Mouse (Mus musculus) cerebellum, postnatal 25 days (tissue): Measurements from ENCODE around the gene Rpl14.
"Not testable (repeated sequence)": the region's sequence is repeated elsewhere in the genome, so short reads cannot be mapped to it uniquely, and the experiment has no call there.

Experiments
- DNase-seq, 2 experiments: peaks; one replicate each; pipeline ENCODE4 v3.0.0; 2021; ENCODE audit warnings: mixed read lengths in 2 of 2

Rpl14 gene

GRCm38 (mm10) chr9:120570741-120571592 lies at the start of gene Rpl14:
Gene Rpl14, plus strand, starts transcription at chr9:120571444.
- DNase-seq, result peak; percentile 99

DNA sequence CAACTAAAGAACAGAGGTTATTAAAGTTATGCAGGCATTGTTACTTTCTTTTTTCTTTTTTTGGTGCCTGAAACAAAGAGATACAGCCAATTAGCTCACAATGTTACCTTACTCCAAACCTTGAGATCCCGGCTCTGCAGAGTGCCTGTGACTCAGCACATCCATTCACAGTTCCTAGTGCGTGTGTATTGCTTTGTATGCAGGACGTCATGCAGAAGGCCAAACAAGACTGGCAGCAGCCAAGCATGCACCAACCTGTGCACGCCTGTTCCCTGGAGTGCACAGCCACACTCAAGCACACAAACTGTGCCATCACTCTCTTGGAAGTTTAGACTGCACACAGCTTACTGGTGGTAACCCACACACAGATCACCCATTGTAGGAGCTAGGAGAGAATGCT lies 44.0 kb upstream of the Rpl14 start:
- no peak for DNase-seq

DNA sequence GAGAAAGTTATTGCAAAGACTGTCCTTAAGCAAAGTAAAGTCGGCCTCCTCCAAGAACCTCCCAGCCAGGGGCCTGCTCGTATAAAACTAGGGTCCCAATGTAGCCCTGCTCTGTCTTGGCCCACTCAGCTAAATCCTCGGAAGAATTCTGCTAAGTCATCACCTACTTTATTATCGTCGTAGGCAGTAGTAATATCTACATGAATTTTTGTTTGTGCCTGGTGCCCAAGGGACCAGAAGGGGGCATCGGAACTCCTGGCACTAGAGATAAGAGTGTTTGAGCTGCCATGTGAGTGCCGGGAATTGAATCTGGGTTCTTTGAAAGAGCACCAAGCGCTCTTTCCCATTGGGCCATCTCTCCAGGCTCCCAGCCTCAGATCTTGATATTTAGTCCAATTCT lies 43.3 kb upstream of the Rpl14 start:
- no peak for DNase-seq

DNA sequence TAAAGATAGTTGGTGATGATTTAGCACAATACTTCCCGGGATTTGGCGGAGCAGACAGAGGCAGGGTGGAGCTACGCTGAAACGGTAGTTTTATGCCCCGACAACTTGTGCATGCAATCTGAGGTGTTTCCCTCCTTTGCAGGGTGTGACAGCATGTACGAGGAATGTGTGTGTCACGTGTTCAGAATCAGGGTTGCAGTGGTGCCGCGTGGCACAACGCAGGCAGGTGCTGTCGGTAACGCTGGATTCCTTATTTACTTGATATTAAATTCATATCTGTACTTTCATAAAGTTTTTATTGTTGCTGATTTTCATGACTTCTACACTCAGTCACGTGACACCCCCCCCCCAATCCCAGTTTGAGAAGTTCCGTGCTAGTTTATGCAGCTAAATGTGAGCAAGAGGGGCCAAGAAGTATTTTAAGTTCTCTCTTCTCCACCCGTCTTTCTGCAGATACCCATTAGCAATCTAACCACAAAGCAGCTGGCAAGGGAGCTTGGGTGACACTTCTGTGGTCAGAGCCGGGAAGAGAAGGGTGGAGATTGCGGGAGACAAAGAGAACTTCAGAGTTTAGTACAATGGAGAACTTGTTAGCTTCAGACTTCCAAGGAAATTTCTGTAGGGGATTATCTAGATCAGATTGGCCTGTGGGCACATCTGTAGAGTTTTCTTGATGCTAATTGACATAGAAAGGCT lies 42.3 kb upstream of the Rpl14 start:
- no peak for DNase-seq

GRCm38 (mm10) chr9:120530471-120530870 lies 40.8 kb upstream of the Rpl14 start:
- DNase-seq, result no peak

DNA sequence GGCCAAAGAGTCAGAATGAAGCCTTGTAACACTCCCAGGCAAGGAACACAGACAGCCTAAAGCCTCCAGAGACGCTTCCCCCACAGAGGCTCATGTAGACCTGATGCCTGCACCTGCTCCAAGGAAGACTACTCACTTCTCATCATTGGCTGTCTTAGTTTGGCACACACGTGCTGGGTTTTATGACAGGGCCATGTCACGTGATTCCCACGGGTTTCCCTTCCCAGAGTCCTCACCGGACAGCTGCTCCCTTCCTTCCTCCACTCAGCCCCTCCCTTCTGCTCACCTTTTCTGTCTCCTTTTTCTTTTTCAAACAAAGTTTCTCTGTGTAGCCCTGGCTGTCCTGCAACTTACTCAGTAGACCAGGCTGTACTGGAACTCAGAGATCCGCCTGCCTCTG lies 39.2 kb upstream of the Rpl14 start:
- no peak for DNase-seq

GRCm38 (mm10) chr9:120532691-120533090 lies 38.6 kb upstream of the Rpl14 start:
- no peak for DNase-seq

DNA sequence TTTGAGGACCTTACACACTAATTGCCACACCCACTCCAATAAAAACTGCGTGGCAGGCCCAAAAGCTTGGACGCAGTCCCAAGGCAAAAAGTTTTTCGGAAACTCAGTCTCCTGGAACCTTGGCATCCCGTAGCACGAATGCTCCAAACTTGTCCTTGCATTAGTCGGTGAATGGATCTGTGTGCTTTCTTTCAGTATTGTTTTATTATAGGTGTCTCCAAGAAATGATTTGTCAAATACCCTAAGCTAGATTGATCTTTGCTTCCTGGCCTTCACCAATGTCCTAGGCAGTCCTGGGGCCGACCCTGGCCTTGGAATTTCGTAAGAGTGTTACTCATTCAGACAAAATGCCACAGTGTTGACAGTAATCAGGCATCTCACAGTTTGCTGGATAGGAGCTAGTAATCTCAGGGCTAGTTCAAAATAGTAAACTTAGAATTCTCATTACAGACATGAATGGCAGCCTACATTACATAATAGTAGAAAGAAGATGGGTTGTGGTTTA lies 37.7 kb upstream of the Rpl14 start:
- DNase-seq, result not testable (repeated sequence)

GRCm38 (mm10) chr9:120539662-120540251 lies 31.5 kb upstream of the Rpl14 start, which contains the start of gene Entpd3:
Gene Entpd3, plus strand, starts transcription at chr9:120539818.
- DNase-seq, result peak; percentile 18 to 38

- DNase-seq, result no peak
These were observed 29.8 kb upstream of the Rpl14 start for GRCm38 (mm10) chr9:120541411-120541810.

DNA sequence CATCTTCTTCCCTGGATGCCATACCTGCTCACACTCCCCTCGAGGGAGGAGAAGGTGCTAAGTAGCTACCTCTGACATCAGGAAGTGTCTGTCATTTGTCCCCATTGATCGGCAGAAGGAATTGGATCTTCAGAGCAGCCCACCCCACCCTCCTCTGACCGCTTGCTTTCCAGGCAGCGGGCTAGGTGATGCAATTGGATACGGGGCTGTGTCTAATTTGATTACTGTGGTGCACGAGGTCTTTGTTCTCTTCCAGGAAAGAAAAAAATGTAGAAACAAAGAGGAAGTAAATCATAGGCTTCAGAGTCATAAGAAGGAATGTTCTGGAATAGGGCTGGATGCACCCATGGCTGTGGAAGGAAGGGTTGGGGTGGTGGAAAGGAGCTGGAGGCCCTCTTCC lies 29.0 kb upstream of the Rpl14 start:
- DNase-seq, result no peak

DNA sequence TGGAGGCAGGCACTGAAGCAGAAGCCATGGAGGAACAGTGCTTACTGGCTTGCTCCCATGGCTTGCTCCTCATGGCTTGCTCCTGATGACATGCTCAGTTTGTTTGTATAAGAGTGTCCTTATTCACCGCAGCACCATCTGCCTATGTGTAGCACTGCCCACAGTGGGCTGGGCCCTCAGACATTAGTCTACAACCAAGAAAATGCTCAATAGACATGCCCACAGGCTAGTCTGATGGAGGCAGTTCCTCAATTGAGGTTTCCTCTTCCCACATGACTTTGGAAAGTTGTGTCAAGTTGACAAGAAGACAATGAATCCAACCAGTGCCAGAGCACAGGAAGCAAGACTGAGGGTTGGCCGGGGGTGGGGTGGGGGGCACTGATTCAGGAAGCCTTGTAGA lies 25.2 kb upstream of the Rpl14 start:
- DNase-seq, result no peak

- DNase-seq, result no peak
These were observed 24.8 kb upstream of the Rpl14 start for GRCm38 (mm10) chr9:120546482-120546881.

- DNase-seq, result no peak
These were observed 24.1 kb upstream of the Rpl14 start for GRCm38 (mm10) chr9:120547026-120547668.

DNA sequence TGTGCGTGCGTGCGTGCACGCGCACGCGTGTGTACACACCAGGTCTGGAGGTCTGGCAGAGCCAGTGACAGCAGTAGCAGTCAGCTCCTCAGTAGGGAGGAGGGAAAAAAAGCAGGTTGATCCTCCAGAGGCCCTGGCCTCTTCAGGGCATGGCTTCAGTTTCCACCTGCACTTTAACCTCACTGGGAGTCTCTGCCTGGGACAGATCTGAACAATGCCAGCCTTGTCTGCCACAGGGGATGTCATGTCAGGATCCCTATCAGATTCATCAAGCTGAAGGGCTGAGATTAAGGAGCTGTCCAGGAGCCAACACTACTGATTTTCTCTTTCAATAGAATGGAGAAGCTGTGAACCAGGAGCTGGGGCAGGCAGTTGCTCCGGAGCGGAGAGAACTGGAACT lies 20.5 kb upstream of the Rpl14 start:
- DNase-seq, result no peak

- no peak for DNase-seq
These were observed 7.7 kb upstream of the Rpl14 start for GRCm38 (mm10) chr9:120563590-120563989.

- no peak for DNase-seq
These were observed 7.0 kb upstream of the Rpl14 start for GRCm38 (mm10) chr9:120564247-120564646.

DNA sequence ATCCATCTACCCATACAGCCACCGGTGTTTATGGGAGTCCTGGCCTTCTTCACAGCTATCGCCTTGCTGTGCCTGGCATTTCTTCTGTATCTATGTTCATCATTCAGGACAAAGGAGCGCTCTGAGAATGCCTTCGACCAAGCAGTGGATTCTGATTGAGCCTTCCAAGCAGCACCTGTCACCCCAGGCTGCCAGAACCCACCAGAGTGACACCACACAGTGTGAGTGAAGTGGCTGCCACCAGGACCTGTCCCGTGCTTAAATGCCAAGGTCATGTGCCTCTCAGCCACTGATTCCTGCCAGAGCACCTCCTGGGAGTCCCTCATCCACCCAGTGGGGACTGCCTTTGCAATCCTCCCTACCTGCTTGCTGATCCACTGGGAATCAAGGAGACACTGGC lies 4.9 kb upstream of the Rpl14 start:
- no peak for DNase-seq

DNA sequence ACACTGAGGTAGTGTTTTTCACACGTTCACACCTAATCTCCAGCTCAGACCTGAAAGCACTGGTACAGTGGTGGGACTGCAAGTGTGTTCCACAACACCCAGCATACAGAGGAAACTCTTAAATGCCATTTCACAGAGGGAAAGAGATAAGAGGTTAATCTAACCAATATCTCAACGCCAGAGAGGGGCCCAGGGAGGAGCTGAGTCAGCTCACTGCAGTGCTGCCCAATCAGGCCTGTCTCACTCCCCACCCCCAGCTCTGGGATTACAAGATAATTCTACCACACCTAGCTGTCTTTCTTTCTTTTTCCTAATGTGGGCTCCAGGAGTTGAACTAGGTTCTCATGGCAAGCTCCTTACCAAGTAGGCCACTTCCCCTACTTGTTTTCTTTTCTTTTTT lies 2.3 kb upstream of the Rpl14 start:
- no peak for DNase-seq

DNA sequence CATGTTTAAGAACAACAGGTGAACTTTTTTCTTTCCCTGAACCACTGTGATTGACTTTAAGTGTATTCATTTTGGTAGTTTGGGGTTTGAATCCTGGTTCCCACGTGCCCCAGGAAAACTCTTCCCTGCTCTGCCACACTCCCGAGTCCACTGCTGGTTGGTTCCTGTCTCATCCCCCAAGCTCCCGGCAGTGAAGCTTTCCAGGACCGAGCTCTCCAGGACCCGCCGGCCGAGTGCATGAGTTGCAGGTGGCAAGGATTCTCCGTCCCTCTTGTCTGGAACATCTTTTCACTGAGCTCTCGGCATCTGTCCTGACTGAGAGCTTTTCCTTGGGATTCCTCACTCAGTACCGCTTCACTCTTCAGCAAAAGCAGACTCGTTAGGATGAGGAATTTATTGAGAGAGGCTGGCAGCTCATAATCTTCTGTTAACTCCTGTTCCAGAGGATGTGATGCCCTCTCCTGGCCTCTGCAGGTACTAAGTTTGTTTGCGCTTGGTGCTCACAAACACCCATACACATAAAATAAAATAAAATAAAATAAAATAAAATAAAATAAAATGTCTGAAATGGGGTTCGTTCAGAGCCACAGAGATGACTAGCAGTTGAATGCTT lies 1.4 kb upstream of the Rpl14 start:
- DNase-seq, result peak; percentile 38 to 66

DNA sequence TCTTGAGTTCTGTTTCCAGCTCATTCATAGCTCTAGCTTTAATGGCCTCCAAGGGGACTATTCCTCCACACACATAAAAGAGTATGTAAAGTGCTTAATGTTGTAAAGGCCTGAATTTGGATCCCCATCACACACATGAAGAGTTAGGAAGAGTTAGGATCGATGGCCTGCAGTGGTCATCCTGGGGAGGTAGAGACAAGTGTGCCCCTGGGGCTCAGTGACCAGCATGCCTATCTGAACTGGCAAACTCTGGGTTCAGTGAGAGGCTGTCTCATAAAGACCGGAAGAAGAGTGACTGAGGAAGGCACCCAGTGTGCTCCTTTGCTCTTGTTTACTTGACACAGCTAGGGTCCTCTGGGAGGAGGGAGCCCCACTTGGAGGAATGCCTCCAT lies 914 bp upstream of the Rpl14 start:
- no peak for DNase-seq

DNA sequence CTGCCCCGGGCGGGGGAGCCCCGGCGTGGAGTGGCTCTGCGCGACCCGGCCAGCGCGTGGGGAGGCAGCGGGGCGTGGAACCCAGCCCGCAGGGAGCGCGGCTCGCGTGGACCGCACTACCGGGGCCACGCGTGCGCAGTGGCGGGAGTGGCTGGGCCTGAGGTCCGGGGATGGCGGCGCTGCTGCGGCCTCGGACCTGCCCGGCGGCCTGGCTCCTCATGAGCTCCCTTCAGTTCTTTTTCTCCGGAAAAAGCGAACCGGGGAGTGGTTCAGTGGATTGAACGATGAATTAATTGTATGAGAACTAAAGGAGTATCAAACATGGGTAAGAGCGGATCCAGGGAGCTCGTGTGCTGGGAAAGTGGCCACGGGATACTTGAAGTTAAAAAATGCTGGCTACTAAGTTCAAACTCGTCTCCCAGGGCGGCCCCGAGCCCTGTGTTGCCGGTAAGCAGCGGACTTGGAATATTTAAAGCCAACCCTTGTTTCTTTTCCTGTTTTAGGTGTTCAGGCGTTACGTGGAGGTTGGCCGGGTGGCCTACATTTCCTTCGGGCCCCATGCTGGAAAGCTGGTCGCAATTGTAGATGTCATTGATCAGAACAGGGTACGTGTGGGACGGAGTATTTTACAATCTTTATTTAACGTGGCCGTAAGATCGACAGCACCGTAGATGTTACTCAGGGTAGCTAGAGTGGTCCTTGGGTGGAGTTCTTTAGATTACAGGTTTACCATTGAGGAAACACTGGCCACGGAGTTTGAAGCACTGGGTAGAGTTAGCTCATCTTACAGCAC lies 545 bp downstream of the Rpl14 start:
- DNase-seq, result no peak
